Mouse (Mus musculus) G1E (cell line): ENCODE measurements at regions not wholly inside any gene's neighbourhood (a gene's known extent, or its start where the extent isn't known, plus 50 kb on each side); places are given as distances from the start of the nearest gene placed in this dataset.
"Not testable (repeated sequence)": the region's sequence is repeated elsewhere in the genome, so short reads cannot be mapped to it uniquely, and the experiment has no call there.

ENCODE experiments used
- CTCF ChIP-seq: IDR thresholded peaks from 2 replicates; pipeline ENCODE4 v1.5.1; 2012; ENCODE audit warnings: low read depth, low read length, inconsistent platforms, mixed read lengths
- GATA1 ChIP-seq: IDR thresholded peaks from 2 replicates; pipeline ENCODE4 v1.6.1; 2012; ENCODE audit warnings: borderline replicate concordance, low read length, inconsistent platforms, mixed read lengths
- POLR2AphosphoS5 ChIP-seq: IDR thresholded peaks from 2 replicates; pipeline ENCODE4 v1.6.1; 2012; ENCODE audit warnings: low read depth, low read length, inconsistent platforms; ENCODE audit not compliant: insufficient replicate concordance
- TAL1 ChIP-seq: conservative IDR thresholded peaks from 2 replicates; pipeline ENCODE4 v1.6.1; 2012; ENCODE audit warnings: low read depth, low read length, inconsistent platforms, mixed read lengths

DNA sequence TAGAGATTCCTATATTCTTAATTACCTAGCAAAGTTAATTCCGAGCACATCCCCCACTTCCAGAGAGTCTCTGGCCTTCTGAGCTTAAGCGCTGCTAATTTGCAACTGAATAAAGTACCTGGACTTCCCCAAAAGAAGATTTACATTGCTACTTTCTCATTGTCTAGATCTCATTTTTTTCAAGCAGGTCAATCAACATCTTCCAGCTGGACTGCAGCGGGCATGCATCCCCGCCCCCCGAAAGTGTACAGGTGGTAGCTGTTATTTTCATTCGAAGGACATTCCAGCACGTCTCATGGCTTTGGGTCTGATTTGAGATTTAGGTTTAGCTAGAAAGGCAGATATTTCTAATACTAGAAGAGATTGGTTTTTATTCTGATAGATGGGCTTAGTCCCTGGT is 193.3 kb downstream of the Stard3nl start:
- not testable (repeated sequence) for TF ChIP-seq TAL1, CTCF, GATA1, POLR2AphosphoS5
